Mouse (Mus musculus): ENCODE results near the gene Rpl37. TPM values are rescaled to one million over a fixed set of nuclear protein-coding genes. Genes with fewer than 3 reads are reported as not detected.

Rpl37 gene
- total RNA-seq, 1 experiment from 2014 or later = 2,045 TPM

GRCm38 (mm10) chr15:5144021-5144778 lies 27.8 kb downstream of the Rpl37 start:
- peak; percentile 7; the same call in 1 of the 2 replicates for ATAC-seq (replicated peaks; ENCODE audit: low read depth, poor library complexity, severe bottlenecking)

- ATAC-seq (replicated peaks; ENCODE audit: low read depth, poor library complexity, severe bottlenecking) = no peak
These were observed 28.9 kb downstream of the Rpl37 start for GRCm38 (mm10) chr15:5145196-5145945.

GRCm38 (mm10) chr15:5149187-5149586 lies 32.7 kb downstream of the Rpl37 start:
- ATAC-seq (replicated peaks; ENCODE audit: low read depth, poor library complexity, severe bottlenecking) = no peak

- ATAC-seq (replicated peaks; ENCODE audit: low read depth, poor library complexity, severe bottlenecking) = no peak
These were observed 35.7 kb downstream of the Rpl37 start for GRCm38 (mm10) chr15:5152171-5152570.

GRCm38 (mm10) chr15:5154621-5155020 lies 38.2 kb downstream of the Rpl37 start:
- no peak for ATAC-seq (replicated peaks; ENCODE audit: low read depth, poor library complexity, severe bottlenecking)

GRCm38 (mm10) chr15:5155093-5155492 lies 38.6 kb downstream of the Rpl37 start:
- no peak for ATAC-seq (replicated peaks; ENCODE audit: low read depth, poor library complexity, severe bottlenecking)

GRCm38 (mm10) chr15:5156355-5156754 lies 39.9 kb downstream of the Rpl37 start:
- ATAC-seq (replicated peaks; ENCODE audit: low read depth, poor library complexity, severe bottlenecking) = 0 out of 2 replicates have a peak, but pooled peaks have one; percentile 45

GRCm38 (mm10) chr15:5157386-5157785 lies 40.9 kb downstream of the Rpl37 start:
- no peak for ATAC-seq (replicated peaks; ENCODE audit: low read depth, poor library complexity, severe bottlenecking)

- ATAC-seq (replicated peaks; ENCODE audit: low read depth, poor library complexity, severe bottlenecking) = no peak
These were observed 42.4 kb downstream of the Rpl37 start for GRCm38 (mm10) chr15:5158827-5159226.

GRCm38 (mm10) chr15:5165121-5165773 lies 48.8 kb downstream of the Rpl37 start:
- ATAC-seq (replicated peaks; ENCODE audit: low read depth, poor library complexity, severe bottlenecking) = no peak

Other genes starting within 250 kb of the Rpl37 start
- gene Mroh2b, start 217.9 kb upstream of the Rpl37 start, total RNA-seq (2017) = not detected in 2 replicates
- not detected in 2 replicates for gene C7, start 52.9 kb upstream of the Rpl37 start, total RNA-seq (2017)
- gene Card6, start 8.1 kb upstream of the Rpl37 start, total RNA-seq (2017) = 0.41 and 0.68 TPM in 2 replicates
- gene Prkaa1, start 27.2 kb downstream of the Rpl37 start, total RNA-seq (2017) = 31.5 and 39.9 TPM in 2 replicates
- 49.6 and 50.2 TPM in 2 replicates for gene Ttc33, start 68.9 kb downstream of the Rpl37 start, total RNA-seq (2017)
- 8.3 and 10.3 TPM in 2 replicates for gene Ptger4, start 127.5 kb downstream of the Rpl37 start, total RNA-seq (2017)